Mouse (Mus musculus): ENCODE results near the gene Sfmbt1. TPM values are rescaled to one million over a fixed set of nuclear protein-coding genes. Genes with fewer than 3 reads are reported as not detected.

The Sfmbt1 gene
- polyA plus RNA-seq, 1 experiment from 2014 or later = 16.9 TPM

GRCm38 (mm10) chr14:30828635-30829460 lies 114.2 kb downstream of the Sfmbt1 start:
- Histone ChIP-seq H3K36me3 (no peaks in the 10 kb centered on the region), H3K27me3 (no peaks in the 10 kb centered on the region), H3K4me3 (no peak overlapping the region), H3K27ac (replicated peaks) (no peak overlapping the region), H3K4me1 (replicated peaks) (peaks cover 30% of the 10 kb centered on the region), H3K4me2 (no peak overlapping the region), H3K9ac (no peak overlapping the region), H3K9me3 (no peaks in the 10 kb centered on the region)
- no peak for ATAC-seq (ENCODE audit: low FRiP score, low read depth)
- WGBS = 86% methylated on average over 11 of the region's 11 CpGs

- 93% methylated on average over 14 of the region's 14 CpGs for WGBS
- H3K4me2 ChIP-seq = no peak overlapping the region
- H3K9me3 ChIP-seq = no peaks in the 10 kb centered on the region
- H3K27ac ChIP-seq (replicated peaks) = no peak overlapping the region
- peaks cover 6% of the 10 kb centered on the region; the same call in 1 of the 2 replicates for H3K36me3 ChIP-seq
- no peak overlapping the region for H3K9ac ChIP-seq
- no peaks in the 10 kb centered on the region for H3K27me3 ChIP-seq
- no peak for ATAC-seq (ENCODE audit: low FRiP score, low read depth)
- H3K4me3 ChIP-seq = no peak overlapping the region
- H3K4me1 ChIP-seq (replicated peaks) = no peaks in the 10 kb centered on the region
Measured at GRCm38 (mm10) chr14:30837416-30837996, 122.9 kb downstream of the Sfmbt1 start.

- Histone ChIP-seq H3K9me3 (no peaks in the 10 kb centered on the region), H3K4me1 (replicated peaks) (no peaks in the 10 kb centered on the region), H3K9ac (no peak overlapping the region), H3K4me3 (no peak overlapping the region), H3K27me3 (no peaks in the 10 kb centered on the region), H3K4me2 (no peak overlapping the region), H3K27ac (replicated peaks) (no peak overlapping the region), H3K36me3 (0 out of 2 replicates have a peak, but pooled peaks cover 2% of the 10 kb centered on the region)
- no peak for ATAC-seq (ENCODE audit: low FRiP score, low read depth)
- 93% methylated on average over 3 of the region's 3 CpGs for WGBS
Measured at GRCm38 (mm10) chr14:30843701-30844100, 129.1 kb downstream of the Sfmbt1 start.

- Histone ChIP-seq H3K4me1 (replicated peaks) (no peaks in the 10 kb centered on the region), H3K4me3 (no peak overlapping the region), H3K9me3 (no peaks in the 10 kb centered on the region), H3K27ac (replicated peaks) (no peak overlapping the region), H3K36me3 (no peaks in the 10 kb centered on the region), H3K4me2 (no peak overlapping the region), H3K9ac (no peak overlapping the region), H3K27me3 (no peaks in the 10 kb centered on the region)
- WGBS = 85% methylated on average over 5 of the region's 5 CpGs
- ATAC-seq (ENCODE audit: low FRiP score, low read depth) = no peak
Measured at GRCm38 (mm10) chr14:30850504-30850903, 135.9 kb downstream of the Sfmbt1 start.

GRCm38 (mm10) chr14:30852325-30852724 lies 137.7 kb downstream of the Sfmbt1 start:
- Histone ChIP-seq H3K4me1 (replicated peaks) (no peaks in the 10 kb centered on the region), H3K36me3 (no peaks in the 10 kb centered on the region), H3K27ac (replicated peaks) (no peak overlapping the region), H3K4me3 (no peak overlapping the region), H3K9me3 (no peaks in the 10 kb centered on the region), H3K4me2 (no peak overlapping the region), H3K9ac (no peak overlapping the region), H3K27me3 (no peaks in the 10 kb centered on the region)
- WGBS = 92% methylated on average over 5 of the region's 5 CpGs
- ATAC-seq (ENCODE audit: low FRiP score, low read depth) = no peak

GRCm38 (mm10) chr14:30855316-30855715 lies 140.7 kb downstream of the Sfmbt1 start:
- Histone ChIP-seq H3K4me3 (no peak overlapping the region), H3K9ac (no peak overlapping the region), H3K27me3 (no peaks in the 10 kb centered on the region), H3K36me3 (no peaks in the 10 kb centered on the region), H3K4me1 (replicated peaks) (no peaks in the 10 kb centered on the region), H3K27ac (replicated peaks) (no peak overlapping the region), H3K4me2 (no peak overlapping the region), H3K9me3 (no peaks in the 10 kb centered on the region)
- WGBS = 97% methylated on average over 3 of the region's 3 CpGs
- no peak for ATAC-seq (ENCODE audit: low FRiP score, low read depth)

- WGBS = 95% methylated on average over 10 of the region's 10 CpGs
- no peaks in the 10 kb centered on the region for H3K36me3 ChIP-seq
- no peaks in the 10 kb centered on the region for H3K27me3 ChIP-seq
Measured at GRCm38 (mm10) chr14:30856885-30857507, 142.3 kb downstream of the Sfmbt1 start.

GRCm38 (mm10) chr14:30857990-30858389 lies 143.3 kb downstream of the Sfmbt1 start:
- Histone ChIP-seq H3K4me3 (no peak overlapping the region), H3K36me3 (no peaks in the 10 kb centered on the region), H3K27me3 (no peaks in the 10 kb centered on the region), H3K9me3 (no peaks in the 10 kb centered on the region), H3K4me1 (replicated peaks) (no peaks in the 10 kb centered on the region), H3K9ac (no peak overlapping the region), H3K4me2 (no peak overlapping the region), H3K27ac (replicated peaks) (no peak overlapping the region)
- WGBS = 85% methylated on average over 4 of the region's 4 CpGs
- no peak for ATAC-seq (ENCODE audit: low FRiP score, low read depth)

More at GRCm38 (mm10) chr14:30856885-30857507, 142.3 kb downstream of the Sfmbt1 start:
- H3K4me3 ChIP-seq = no peak overlapping the region
- no peak overlapping the region for H3K4me2 ChIP-seq
- H3K27ac ChIP-seq (replicated peaks) = no peak overlapping the region
- no peak overlapping the region for H3K9ac ChIP-seq
- no peaks in the 10 kb centered on the region for H3K4me1 ChIP-seq (replicated peaks)
- no peak for ATAC-seq (ENCODE audit: low FRiP score, low read depth)
- H3K9me3 ChIP-seq = no peaks in the 10 kb centered on the region

GRCm38 (mm10) chr14:30861421-30862125 lies 146.9 kb downstream of the Sfmbt1 start:
- ATAC-seq (ENCODE audit: low FRiP score, low read depth) = no peak
- no peak overlapping the region for H3K4me3 ChIP-seq
- no peaks in the 10 kb centered on the region for H3K9me3 ChIP-seq
- no peak overlapping the region for H3K4me2 ChIP-seq
- no peak overlapping the region for H3K9ac ChIP-seq
- H3K36me3 ChIP-seq = peaks cover 14% of the 10 kb centered on the region
- no peaks in the 10 kb centered on the region for H3K4me1 ChIP-seq (replicated peaks)
- H3K27ac ChIP-seq (replicated peaks) = no peak overlapping the region
- 78% methylated on average over 16 of the region's 16 CpGs for WGBS
- no peaks in the 10 kb centered on the region for H3K27me3 ChIP-seq

GRCm38 (mm10) chr14:30862368-30862767 lies 147.7 kb downstream of the Sfmbt1 start:
- Histone ChIP-seq H3K9me3 (no peaks in the 10 kb centered on the region), H3K27me3 (no peaks in the 10 kb centered on the region), H3K36me3 (peaks cover 17% of the 10 kb centered on the region), H3K4me1 (replicated peaks) (no peaks in the 10 kb centered on the region), H3K9ac (no peak overlapping the region), H3K4me2 (no peak overlapping the region), H3K27ac (replicated peaks) (no peak overlapping the region), H3K4me3 (no peak overlapping the region)
- ATAC-seq (ENCODE audit: low FRiP score, low read depth) = no peak
- WGBS = 93% methylated on average over 9 of the region's 9 CpGs

GRCm38 (mm10) chr14:30865311-30865710 lies 150.7 kb downstream of the Sfmbt1 start:
- H3K4me1 ChIP-seq (replicated peaks) = no peaks in the 10 kb centered on the region
- no peak overlapping the region for H3K4me3 ChIP-seq
- H3K9ac ChIP-seq = no peak overlapping the region
- 75% methylated on average over 3 of the region's 3 CpGs for WGBS
- H3K9me3 ChIP-seq = no peaks in the 10 kb centered on the region
- peaks cover 17% of the 10 kb centered on the region for H3K36me3 ChIP-seq
- H3K4me2 ChIP-seq = no peak overlapping the region
- no peak for ATAC-seq (ENCODE audit: low FRiP score, low read depth)
- H3K27me3 ChIP-seq = no peaks in the 10 kb centered on the region
- H3K27ac ChIP-seq (replicated peaks) = no peak overlapping the region

GRCm38 (mm10) chr14:30867042-30867441 lies 152.4 kb downstream of the Sfmbt1 start:
- 34% methylated on average over 5 of the region's 5 CpGs for WGBS
- H3K9ac ChIP-seq = no peak overlapping the region

More at GRCm38 (mm10) chr14:30867042-30867441, 152.4 kb downstream of the Sfmbt1 start:
- no peaks in the 10 kb centered on the region for H3K4me1 ChIP-seq (replicated peaks)
- no peak overlapping the region for H3K4me3 ChIP-seq
- no peak overlapping the region for H3K4me2 ChIP-seq
- H3K27ac ChIP-seq (replicated peaks) = no peak overlapping the region
- 0 out of 2 replicates have a peak, but pooled peaks have one; percentile 34 for ATAC-seq (ENCODE audit: low FRiP score, low read depth)
- no peaks in the 10 kb centered on the region for H3K9me3 ChIP-seq
- no peaks in the 10 kb centered on the region for H3K27me3 ChIP-seq
- peaks cover 17% of the 10 kb centered on the region for H3K36me3 ChIP-seq

All from hindbrain, embryonic 15.5 days (tissue).